Mouse (Mus musculus) heart, adult 11 months (tissue): ENCODE results near the gene Nfatc2.

Experiments
- DNase-seq: peaks from one replicate; pipeline ENCODE4 v3.0.0; 2022

Gene Nfatc2

DNA sequence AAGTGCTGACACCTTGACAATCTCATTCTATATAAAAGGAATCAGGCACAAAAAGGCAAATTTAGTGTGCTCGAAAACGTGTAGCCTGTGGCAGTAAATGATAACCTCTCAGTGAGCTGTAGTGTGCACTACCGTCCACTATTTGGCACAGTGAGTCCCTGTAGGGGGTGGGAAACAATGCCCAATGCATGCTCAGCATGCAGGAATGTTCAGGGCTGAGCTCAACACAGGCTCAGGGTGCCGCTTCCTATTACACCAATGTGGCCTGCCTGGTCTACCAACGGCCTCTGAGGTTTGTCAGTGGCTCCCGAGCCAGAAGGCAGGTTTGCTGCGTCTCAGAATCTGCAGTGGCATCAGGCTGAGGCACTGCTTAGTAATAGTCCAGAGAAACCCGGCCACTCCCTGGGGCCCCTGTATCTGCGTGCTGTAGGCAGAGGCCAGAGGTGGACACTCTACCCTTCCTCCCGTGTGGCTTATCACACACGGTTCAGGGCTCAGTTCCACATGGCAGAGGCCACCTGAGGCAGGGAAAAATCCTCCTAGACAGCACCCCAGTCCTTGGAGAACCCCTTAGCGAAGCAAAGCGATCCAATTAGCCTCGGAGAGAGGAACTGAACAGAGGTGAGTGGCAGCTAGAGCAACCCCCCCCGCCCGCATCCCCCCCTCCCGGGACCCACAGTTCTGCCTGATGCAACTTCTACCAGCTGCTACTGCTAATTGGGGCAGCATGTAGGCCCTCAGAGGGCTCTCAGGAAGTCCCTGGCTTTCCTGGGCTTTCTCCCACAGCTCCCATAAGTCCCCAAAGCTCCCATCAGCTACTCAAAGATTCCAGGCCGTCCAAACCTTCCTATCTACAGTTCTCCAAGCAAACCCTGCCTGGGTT is 74.7 kb downstream of the Nfatc2 start:
- peak; percentile 92 for DNase-seq

DNA sequence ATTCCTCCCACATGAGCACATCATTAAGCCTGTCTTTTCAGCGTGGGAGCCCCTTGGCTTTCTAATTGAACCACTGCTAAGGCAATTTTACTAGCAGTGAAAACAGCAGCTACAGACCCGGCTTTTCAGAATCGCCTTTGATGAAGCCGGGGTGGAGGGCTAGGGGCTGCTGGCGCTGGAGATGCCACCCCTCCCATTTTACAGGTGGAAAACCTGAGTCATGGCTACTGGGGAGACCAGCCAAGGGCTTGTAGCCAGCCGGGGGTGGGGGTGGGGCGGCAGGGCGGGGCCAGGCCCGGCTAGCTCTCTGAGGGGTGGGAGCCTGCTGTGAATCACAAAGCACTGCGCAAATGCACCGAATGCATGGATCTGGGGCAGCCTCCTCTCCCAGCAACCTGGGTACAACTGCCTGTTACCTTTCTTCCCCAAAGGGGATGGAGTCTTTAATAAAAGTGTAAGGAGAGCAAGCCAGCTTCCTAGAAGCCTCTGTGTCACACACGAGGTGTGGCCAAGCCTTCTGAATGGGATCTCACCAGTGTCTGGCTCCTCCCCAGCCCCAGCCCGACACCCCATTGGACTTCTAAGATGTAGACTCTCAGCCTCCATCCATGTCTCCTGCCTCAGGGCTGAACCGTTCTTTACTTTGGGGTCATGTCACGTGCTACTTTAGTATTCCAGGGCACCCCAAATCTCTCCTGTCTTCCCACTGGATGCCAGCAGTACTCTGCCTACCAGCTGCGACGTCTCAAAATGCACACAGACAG is 75.9 kb downstream of the Nfatc2 start:
- peak; percentile 96 for DNase-seq

DNA sequence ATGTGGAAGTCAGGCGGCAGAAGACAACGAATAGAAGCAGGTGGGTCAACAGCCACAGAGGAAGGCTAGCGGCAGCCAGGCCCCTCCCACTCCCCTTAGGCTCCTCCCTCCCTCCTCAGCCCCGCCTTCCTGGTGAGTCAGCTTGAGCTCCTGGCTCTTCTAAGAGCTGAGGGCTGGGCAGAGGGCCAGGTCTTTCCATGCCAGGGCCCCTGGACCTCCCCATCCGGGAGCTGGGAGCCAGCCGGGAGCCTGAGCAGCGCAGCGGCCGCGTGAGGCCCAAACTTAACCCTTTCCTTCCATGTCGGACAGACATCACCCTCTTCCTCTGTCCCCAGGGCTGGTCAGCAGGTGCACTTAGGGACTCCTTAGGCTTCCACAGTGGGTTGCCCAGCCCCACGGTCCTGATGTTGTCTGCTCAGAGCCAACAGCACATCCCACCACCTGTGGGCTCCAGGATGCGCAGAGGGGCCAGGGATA is 76.5 kb downstream of the Nfatc2 start:
- DNase-seq: peak; percentile 99

DNA sequence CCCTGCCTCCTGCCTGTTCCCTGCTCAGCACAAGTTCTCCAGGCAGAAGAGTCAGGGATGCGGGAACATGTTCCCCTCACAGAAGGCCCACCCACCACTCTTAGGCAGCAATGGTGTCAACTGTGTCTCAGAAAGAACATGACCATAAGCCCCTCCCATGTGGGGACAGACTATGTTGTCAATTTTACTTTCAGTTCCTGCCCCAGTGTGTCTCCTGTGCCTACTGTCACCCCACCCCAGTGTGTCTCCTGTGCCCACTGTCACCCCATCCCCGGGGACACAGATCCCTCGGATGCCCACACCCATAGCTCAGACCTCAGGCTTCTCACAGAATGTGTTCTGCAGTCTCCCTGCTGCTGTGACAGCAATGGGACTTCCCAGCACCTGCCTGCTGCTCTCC is 79.2 kb downstream of the Nfatc2 start:
- DNase-seq: no peak

DNA sequence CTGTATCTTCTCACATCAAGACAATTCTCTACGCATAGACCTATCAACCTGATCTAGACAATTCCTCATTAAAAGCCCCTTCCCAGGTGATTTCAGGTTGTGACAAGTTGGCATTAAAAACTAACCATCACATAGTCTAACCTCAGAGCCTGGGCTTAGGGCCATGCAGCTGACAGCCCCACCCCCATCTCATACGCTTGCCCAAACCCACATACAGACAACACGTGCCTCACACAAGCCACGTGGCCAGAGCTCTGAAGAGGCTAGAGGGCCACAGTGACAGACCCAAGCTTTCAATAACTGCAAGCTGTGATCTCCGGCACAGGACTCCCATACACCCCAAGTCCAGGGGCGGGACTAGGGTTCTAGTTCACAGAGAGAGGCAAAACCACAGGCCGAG is 80.7 kb downstream of the Nfatc2 start:
- DNase-seq: peak; percentile 95

DNA sequence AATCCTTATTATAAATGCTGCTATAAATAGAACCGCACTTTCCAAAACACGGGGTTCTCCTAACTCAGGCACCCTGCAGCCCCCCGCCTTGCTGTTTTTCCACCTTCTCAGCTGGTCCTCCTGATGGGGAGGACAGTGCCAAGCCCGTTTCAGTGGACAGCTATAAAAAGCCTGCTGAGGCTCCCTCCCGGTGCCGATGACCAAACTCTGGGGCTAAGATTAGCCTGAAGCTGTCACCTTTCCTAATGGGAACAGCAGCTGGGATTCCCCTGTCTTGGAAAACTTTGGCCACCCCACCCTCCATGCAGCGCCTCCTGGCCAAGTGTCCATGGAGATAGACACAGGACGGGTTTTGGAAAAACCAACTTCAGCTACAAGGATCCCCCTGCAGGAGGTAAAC is 81.9 kb downstream of the Nfatc2 start:
- peak; percentile 98 for DNase-seq

DNA sequence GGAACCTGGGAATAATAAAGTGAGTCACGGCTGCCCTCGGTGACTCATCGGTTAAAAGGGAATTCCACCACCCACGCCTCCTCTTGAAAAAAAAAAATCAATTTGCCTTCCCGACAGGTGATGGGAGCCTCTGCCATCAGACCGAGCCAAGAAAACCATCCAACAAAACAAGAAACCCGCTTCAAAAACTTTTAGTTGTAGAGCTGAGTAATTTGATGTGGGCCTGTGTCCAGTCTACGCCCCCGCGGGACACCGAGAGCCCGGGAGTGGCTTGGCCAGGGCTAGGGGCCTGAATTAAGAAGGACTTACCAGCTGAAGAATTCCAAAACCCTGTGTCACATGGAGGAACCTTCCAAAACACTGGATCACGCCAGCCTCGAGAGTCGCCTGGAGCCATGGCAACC is 83.2 kb downstream of the Nfatc2 start:
- peak; percentile 99 for DNase-seq

DNA sequence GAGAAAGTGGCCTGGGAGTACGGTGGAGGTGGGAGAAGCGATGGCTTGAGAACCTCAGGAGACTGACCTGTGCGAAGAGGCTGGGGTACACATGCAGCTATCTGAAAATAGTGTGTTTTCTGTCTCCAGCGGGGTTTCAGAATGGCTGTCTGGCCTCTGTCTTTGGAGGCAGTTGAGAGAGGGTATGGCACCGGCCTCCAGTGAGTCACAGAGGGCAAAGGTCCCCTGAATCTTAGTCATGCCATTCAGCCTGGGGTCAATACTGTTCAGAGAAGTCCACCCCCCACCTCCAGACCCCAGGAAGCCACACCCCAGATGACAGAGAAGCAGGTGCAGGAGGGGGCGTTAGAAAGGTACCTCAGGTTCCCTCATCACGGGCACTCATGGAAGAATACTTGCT is 83.7 kb downstream of the Nfatc2 start:
- DNase-seq: peak; percentile 95

DNA sequence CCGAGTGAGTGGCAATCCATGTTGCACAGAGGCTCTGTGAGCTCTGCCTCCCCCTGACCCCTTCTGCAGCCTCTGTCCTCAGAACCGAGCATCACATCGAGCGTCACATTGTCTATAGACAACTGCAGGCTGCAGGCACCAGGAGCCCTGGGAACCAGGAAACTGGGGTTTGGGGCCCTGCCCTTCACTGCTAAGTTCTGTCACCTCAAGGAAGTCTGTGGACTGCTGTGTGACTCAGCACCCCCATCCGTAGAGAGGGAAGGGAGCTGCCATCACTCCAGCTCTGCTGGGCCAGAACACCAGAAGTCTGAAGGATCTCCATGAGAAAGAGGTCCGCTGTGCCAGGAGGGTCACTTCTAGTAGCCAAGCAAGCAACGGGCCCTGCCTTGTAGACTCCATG is 84.7 kb downstream of the Nfatc2 start:
- DNase-seq: no peak

DNA sequence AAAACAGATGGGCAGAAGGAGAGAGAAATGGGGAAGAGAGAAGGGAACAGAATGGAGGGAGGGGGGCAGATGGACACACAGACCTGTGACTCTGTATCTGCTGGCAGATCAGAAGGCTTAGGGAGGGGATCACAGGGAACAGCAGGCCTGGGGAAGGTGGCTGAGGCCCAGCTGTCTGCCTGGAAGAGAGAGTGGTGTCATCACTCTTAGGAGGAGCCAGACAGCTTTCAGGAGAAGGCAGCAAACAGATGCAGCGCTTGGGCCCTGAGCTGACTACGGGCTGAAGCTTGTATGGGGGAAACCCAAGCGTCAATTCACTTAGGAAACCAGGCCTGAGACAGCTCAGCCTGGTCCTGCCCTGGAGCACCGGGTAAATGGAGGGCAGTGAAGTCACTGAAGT is 86.0 kb downstream of the Nfatc2 start:
- DNase-seq: peak; percentile 84

DNA sequence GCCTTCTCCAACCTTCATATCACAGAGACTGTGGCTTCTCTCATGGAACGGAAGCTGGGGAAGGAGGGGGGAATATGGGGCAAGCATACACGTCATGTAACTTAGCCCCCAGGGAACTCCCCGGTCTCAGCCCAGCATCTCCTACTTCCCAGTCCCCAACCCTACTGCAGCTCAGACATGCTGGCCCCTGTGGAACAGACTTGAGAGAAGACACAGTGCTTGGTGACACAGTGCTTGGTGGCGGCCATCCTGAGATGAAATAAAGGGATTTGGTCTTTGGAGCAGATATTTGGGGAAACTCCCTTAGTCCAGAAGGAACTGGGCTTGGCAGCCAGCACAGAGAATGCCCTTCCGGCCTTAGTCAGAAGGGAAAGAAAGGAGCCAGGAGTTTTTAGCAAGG is 87.3 kb downstream of the Nfatc2 start:
- DNase-seq: peak; percentile 96

DNA sequence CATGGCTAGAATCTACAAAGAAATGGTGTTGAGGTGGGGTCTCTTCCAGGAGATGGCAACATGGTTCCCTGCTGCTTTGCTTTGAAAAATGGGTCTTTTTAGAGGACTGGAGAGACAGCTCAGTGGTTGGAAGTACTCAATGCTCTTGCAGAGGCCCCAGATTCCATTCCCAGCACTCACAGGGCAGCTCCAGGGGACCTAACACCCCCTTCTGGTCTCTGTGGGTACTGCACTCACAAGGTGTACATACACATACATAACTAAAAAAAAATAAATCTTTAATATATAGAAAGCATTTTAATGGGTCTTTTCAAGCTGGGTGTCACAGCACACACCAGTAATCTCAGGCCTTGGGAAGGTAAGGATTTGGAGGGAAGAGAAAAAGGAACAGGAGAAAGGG is 89.9 kb downstream of the Nfatc2 start:
- DNase-seq: no peak

DNA sequence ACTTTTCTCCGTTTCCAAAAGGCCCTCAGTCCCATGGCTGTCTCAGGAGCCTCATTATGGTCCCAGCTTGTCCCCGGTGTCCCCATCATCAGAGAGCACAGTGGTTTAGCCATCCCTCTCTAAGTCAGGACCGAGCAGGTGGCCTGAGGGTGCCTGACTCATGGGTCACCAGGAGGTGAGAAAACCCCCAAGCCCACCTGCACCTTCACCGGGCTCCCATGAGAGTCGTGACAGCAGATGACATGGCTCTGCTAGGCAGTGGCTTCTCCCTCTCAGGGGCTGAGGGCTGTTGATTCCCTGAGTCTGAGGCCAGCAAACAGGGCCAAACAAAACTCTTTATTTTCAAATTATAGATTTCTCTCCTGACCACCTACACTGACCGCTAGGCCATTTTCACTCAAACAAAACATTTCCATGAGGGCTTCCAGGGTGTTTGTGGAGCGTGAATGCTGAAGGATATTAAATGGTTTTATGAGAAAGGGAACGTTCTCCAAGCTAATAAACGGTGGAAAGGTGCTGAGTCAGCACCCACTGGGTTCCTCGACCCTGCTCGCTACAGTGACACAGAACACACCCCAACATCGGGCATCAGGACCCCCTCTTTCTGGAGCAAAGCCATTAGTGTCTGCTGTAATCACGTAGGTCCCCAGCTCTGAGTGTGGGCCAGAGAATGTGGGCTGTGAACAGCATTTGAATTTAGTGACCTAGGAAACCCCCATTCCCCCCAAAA is 92.8 kb downstream of the Nfatc2 start:
- no peak for DNase-seq

DNA sequence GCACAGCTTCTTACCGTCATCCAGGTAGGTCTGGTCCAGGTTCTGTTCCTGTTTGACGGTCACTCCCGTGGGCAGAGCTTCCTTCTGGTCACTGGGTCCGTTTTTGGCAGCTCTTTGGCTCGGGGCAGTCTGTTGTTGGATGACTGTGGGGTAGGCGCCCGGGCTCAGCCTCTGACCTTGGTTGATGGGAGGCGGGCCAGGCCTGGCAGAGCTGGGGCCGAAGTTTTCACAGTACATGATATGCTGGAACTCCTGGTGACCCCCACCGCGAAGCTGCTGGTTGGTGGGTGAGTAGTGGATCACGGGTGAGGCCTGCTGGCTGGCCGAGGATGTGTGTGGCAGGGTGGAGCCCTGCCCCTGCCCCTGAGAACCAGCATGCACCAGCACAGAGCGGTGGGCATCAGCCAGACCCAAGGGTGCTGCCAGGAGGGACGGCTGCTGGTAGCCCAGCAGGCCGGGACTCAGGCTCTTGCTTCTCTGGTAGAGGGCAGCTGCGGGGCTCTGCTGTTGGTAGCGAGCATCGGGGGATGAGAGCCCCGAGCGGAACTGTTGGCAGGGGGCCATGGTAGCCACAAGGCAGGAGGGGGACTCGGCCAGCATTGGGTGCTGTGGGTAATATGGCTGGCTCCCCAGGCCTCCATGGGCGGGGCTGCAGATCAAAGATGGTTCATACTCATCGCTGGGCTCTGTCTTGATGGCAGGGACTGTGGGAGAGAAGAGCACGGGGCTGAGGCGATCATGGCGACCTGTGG is 96.8 kb downstream of the Nfatc2 start:
- peak; percentile 98 for DNase-seq

DNA sequence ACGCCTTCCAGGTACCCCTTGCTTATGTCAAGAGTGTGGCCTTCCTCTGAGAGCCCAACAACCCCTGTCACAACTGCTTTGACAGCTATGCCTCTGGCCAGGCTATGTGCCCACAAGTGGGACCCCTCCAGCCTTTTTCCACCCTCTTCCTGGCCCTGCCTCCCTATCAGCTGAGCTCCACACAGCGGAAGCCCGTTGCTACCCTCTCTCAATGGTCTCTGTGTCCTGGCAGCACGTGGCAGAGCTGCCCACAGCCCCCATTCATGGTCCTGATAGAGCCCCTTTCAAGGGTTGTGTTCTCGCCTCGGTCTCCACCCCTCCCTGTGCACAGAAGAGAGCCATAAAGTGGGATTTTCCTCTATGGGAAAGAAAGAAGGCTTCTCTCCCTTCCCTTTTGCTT is 97.7 kb downstream of the Nfatc2 start:
- DNase-seq: no peak

DNA sequence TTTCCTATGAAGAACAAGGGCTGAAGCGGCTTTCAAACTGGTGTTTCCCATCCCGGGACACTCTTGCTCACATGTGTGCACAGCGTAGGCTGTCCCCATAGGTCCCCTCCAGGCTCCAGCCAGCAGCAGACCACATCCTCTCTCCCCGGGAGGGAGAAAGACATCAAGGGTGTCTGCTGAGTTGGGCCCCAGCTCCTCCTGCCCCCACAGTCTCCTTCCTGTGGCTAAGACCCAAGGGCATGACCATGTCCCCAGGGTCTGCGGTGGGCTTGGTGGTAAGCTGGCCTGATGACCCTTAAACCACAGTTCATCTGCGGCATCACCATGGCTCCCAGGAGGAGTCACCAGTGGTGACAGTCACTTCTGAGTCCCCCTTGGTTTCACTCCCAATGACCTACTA is 100.7 kb downstream of the Nfatc2 start:
- no peak for DNase-seq

DNA sequence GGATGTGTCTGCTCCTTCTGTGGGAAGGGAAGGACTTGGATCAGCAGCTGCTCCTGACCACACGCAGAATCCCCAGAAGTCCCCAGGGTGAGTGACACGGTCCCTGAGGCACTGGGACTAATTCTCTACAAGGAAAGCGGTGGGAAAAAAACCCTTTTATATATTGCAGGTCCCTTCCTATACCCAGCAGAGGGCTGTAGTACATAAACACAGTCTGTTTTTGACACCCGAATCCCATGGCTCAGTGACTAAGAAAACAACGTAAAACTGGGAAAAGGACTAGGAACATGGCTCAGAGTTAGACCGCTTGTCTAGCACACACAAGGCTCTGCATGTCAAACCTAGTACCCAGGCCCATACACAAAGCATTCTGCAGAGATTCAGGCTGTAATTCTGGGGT is 101.2 kb downstream of the Nfatc2 start:
- no peak for DNase-seq

DNA sequence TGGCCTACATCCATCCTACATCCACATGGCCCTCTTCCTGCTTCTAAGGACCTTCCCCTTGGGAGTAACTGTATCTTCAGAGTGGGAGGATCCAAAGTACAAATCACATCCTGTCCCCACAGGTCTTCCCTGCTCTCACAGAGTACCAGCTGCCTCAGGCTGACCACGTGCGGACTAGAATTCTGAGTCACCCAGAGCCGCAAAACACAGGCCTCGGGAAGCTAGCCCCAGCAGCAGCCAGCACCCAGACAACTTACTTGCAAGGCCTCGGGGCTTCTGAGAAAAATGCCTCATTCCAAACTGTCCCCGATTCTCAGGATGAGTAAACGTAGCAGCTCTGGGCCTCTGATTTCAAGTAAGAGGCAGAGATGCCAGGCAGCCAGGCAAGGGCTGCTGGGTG is 109.7 kb downstream of the Nfatc2 start:
- DNase-seq: peak; percentile 98

DNA sequence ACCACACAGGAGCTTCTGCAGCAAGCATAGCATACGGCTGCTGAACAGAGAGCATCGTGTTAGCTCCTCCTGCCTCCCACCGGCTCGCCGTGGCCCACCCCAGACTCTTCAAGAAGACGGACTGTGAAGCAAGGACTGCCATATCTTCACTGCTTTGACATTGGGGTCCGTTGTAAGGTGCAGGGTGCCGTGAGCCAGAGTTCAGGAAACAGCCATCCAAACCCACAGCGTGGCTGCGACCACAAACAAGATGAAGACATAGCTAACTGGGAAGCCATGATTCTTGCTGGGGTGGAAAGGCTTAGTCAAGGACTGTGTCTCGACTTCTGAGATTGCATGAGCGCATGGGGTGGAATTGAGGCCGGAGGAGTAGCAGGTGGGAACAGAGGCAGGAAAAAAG is 111.5 kb downstream of the Nfatc2 start:
- DNase-seq: no peak

DNA sequence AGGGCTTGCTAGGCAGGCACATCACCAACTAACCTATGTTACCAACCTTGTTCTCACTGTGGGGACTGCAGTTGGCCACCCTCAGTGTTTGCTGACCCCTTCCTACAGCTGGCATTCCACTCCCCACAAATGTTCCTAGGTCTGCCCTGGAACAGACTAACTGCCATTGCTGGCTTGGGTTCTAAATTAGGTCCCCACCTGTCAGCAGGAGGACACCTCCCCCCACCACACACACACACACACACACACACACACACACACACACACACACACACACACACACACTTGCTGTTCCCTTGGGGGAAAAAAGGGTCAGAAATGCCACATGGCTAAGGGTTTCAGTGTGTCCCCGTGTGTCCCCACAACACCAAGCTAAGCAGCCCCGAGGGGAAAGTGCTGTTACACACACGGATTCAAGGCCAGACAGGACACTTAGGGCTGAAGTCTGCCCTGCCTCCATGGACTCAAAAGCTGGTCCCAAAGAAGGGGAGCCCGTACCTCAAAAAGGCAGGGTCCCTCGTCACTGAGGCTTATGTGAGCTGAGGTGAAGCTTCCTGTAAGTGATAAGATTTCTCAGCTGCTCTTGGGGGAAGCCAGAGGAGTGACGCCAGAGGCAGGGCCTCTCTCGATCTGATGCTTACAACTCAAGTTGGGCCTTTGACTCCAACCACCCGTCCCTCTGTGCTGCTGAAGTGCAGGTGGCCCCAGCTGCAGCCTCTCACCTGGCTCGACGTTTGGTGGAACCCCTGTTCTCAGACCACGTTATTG is 113.1 kb downstream of the Nfatc2 start:
- no peak for DNase-seq

DNA sequence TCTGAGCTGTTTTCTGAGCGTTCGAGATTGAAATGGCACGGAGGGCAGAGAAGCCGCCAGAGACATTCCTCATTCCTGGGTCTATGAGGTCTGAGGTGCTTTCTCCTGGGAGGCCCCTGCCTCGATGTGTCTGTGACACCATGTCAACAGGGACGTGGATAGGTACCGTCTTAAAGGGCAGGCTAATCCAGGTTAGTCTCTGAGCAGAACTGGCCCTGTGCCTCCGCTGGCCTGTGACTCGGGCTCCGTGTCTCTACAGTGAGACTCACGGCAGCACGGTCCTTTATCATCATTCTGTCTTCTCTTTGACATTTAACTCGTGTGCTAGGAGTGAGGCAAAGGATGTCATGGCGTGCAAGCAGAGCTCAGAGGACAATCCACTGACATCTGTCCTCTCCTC is 120.3 kb downstream of the Nfatc2 start:
- no peak for DNase-seq

DNA sequence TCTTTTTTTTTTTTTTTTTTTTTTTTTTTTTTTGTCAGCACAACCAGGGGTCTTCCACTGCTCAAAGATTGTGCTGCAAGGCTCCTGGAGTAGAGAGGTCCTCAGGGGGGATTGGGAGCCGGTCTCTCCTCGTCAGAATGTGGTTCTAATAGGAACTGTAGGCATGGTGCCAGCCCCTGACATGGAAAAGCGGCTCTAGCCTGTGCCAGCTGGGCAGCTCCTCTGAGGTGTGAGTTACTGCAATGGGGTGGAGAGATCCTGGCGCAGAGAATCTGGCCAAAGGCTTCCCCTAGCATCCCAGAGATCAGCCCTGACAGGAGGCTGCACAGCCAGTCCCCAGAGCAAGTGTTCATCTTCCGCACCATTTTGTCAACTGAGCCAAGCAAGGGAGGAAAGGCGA is 120.8 kb downstream of the Nfatc2 start:
- no peak for DNase-seq
